Mouse (Mus musculus): ENCODE results near the gene Sec14l3.

DNA sequence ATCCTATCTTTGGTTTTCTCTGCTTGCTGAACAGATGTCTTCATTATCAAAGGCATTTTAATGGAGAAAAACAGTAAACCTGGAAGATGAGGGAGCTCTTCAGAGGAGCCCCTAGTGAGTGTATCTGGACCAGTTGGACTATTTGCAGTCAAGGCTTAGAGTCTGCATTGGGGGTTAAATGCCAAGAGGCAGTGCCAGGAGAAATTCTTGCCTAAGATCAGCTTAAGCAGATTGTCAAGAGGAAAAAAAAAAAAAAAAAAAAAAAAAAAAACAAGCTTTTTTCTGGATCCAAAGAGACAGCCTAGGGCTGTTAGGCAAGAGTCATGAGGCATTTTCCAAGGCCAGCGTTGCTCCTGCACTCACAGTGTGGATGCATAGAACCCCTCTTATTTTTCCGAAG, 16.9 kb upstream of the Sec14l3 start:
- TF ChIP-seq CTCF (IDR thresholded peaks at IDR 0.05; ENCODE audit: control insufficient read depth, insufficient read depth, insufficient replicate concordance, low read depth, low read length) = no peak
- no peak for TF ChIP-seq POLR2A (IDR thresholded peaks at IDR 0.05; ENCODE audit: control insufficient read depth, low read depth, low read length)

All from testis, adult 2 months (tissue).